Mouse (Mus musculus): ENCODE measurements at regions not wholly inside any gene's neighbourhood (a gene's known extent, or its start where the extent isn't known, plus 50 kb on each side); places are given as distances from the start of the nearest gene placed in this dataset.

DNA sequence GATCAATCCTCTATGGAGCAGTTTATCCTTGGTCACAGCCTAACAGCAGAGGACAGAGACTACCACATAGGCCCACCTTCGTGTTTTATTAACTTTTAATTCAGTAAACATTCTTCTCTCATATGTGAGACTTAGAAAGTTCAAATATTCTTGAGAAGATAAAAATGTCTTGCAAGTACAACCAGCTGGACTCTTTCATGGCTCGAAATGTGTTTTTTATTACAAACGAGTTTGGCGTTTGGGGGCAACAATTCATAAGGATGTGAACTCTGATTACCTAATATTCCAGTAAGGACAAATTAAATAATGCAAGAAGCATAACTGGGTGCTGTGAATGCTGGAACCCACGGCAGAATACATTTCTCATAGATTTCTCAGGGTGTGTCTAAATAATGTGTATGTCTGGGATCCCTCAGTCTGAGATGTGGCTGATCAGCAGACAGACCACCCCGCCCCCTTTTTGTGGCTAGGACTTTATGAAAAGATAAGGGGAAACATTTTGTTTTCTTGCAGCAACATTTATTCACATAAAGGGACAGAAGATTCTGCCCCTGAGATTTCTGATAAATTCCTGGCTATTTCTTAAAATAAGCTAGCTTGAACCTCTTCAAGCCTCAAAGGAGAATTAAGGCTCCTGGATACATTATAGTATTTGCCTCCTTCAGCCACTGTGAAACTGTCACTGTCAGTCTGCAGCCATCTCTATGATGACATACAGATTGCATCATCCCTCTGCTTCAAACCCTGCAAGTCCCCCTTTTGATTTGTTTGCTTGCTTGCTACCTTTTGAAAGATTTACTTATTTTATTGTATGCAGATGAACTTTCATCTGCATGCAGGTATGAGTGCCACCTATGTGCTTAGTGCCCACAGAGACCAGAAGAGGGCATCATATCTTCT is 69.2 kb upstream of the Gucy1a1 start:
- WGBS, result 91% methylated on average over 6 of the region's 6 CpGs
- Histone ChIP-seq H3K27ac (ENCODE audit: insufficient read depth, low read depth, low read length) (no peak overlapping the region), H3K4me3 (ENCODE audit: insufficient read depth, low read depth, low read length) (no peak overlapping the region), H3K4me1 (ENCODE audit: control insufficient read depth, insufficient read depth, low read length) (no peaks in the 10 kb centered on the region)
- TF ChIP-seq CTCF (IDR thresholded peaks at IDR 0.05; ENCODE audit: insufficient read depth, low read depth, low read length), result no peak
- no peak for TF ChIP-seq POLR2A (IDR thresholded peaks at IDR 0.05; ENCODE audit: insufficient read depth, low read depth, low read length)

DNA sequence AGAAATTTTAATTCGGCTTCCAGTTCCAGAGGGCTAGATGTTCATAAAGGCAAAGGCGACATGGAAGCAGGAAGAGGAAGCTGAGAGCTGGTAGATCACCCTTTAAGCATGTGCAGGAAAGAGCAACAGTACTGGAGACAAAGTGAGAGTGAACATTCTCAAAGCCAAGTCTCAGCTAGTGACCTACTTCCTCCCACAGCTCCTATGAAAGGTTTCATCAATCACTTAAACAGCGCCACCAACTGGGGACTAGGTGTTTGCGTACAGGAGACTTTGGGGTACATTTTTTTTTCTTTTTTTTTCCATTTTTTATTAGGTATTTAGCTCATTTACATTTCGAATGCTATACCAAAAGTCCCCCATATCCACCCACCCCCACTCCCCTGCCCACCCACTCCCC is 61.7 kb upstream of the Gucy1a1 start:
- WGBS, result 86% methylated on average over 5 of the region's 5 CpGs
- Histone ChIP-seq H3K4me1 (ENCODE audit: control insufficient read depth, insufficient read depth, low read length) (no peaks in the 10 kb centered on the region), H3K27ac (ENCODE audit: insufficient read depth, low read depth, low read length) (no peak overlapping the region), H3K4me3 (ENCODE audit: insufficient read depth, low read depth, low read length) (no peak overlapping the region)
- no peak for TF ChIP-seq CTCF (IDR thresholded peaks at IDR 0.05; ENCODE audit: insufficient read depth, low read depth, low read length)
- TF ChIP-seq POLR2A (IDR thresholded peaks at IDR 0.05; ENCODE audit: insufficient read depth, low read depth, low read length), result no peak

Measured in olfactory bulb, adult 2 months (tissue).